Mouse (Mus musculus) cerebellum, adult 2 months (tissue): Measurements from ENCODE around the gene Gm47996. TPM values are rescaled to one million over a fixed set of nuclear protein-coding genes. Genes with fewer than 3 reads are reported as not detected.
"Not testable (repeated sequence)": the region's sequence is repeated elsewhere in the genome, so short reads cannot be mapped to it uniquely, and the experiment has no call there.

Experiments
- DNase-seq, 2 experiments: peaks; one replicate each; pipeline ENCODE4 v3.0.0; 2021
- H3K27ac ChIP-seq: fragments of 200-500 bp; 2 replicates; pipeline ENCODE4 v1.5.1; 2012; ENCODE audit warnings: low read length, control low read depth, inconsistent platforms; ENCODE audit not compliant: insufficient read depth
- H3K27me3 ChIP-seq: fragments of 200-500 bp; 2 replicates; pipeline ENCODE4 v1.6.1; 2012; ENCODE audit warnings: inconsistent platforms, mild to moderate bottlenecking, low read length, moderate library complexity; ENCODE audit not compliant: control insufficient read depth, insufficient read depth
- H3K4me1 ChIP-seq: fragments of 200-500 bp; 2 replicates; pipeline ENCODE4 v1.6.1; 2011; ENCODE audit warnings: low read length; ENCODE audit not compliant: control insufficient read depth, insufficient read depth
- H3K4me3 ChIP-seq: fragments of 200-500 bp; replicated peaks from 2 replicates; pipeline ENCODE3; 2011; ENCODE audit warnings: mild to moderate bottlenecking, low read depth, low read length, control low read depth; ENCODE audit not compliant: insufficient read depth
- CTCF ChIP-seq: fragments of 200-500 bp; IDR thresholded peaks from 2 replicates; pipeline ENCODE4 v1.5.1; 2011; ENCODE audit warnings: low read depth, mild to moderate bottlenecking, control low read depth, low read length, moderate library complexity, borderline replicate concordance; ENCODE audit not compliant: insufficient read depth
- POLR2A ChIP-seq: fragments of 200-500 bp; IDR thresholded peaks from 2 replicates; pipeline ENCODE4 v1.6.1; 2011; ENCODE audit warnings: low read length, control low read depth, borderline replicate concordance; ENCODE audit not compliant: insufficient read depth
- WGBS: fragments of 180-500 bp; shearing (Covaris S2); methylation state at CpG from one replicate; pipeline ENCODE4 v1.1.7; 2018; 5-methylcytosine and 5-hydroxymethylcytosine counted together
- polyA plus RNA-seq: library from polyadenylated mRNA; depleted of rRNA; stranded (reverse); fragments of >200 nt; gene quantifications from 2 replicates; pipeline ENCODE4 v1.2.3, GENCODE M21; 2012; rRNA removed

Gene Gm47996
- not detected in 2 replicates for polyA plus RNA-seq

GRCm38 (mm10) chr1:151209824-151210355 is at the start of gene Gm47996:
Gene Gm47996, plus strand, starts transcription at chr1:151210131.
- H3K4me1 ChIP-seq, H3K27me3 ChIP-seq, H3K27ac ChIP-seq, DNase-seq, H3K4me3 ChIP-seq: not testable (repeated sequence)
- WGBS = 94% methylated on average over 4 of the region's 8 CpGs

GRCm38 (mm10) chr1:151166031-151166430 is 43.9 kb upstream of the Gm47996 start:
- WGBS = 53% methylated on average over 8 of the region's 8 CpGs
- DNase-seq = no peak
- Histone ChIP-seq H3K4me1 (no peaks in the 10 kb centered on the region), H3K27me3 (no peaks in the 10 kb centered on the region), H3K27ac (no peak overlapping the region), H3K4me3 (no peak overlapping the region)
- no peak for TF ChIP-seq CTCF
- TF ChIP-seq POLR2A = no peak

GRCm38 (mm10) chr1:151167297-151168047 is 42.5 kb upstream of the Gm47996 start:
- no peak overlapping the region for H3K4me3 ChIP-seq
- 31% methylated on average over 12 of the region's 12 CpGs for WGBS
- H3K27me3 ChIP-seq = no peaks in the 10 kb centered on the region
- DNase-seq = peak in 1 of 2 experiments; percentile 2
- no peak overlapping the region for H3K27ac ChIP-seq
- H3K4me1 ChIP-seq = no peaks in the 10 kb centered on the region
- TF ChIP-seq POLR2A = no peak
- TF ChIP-seq CTCF = no peak

- DNase-seq = no peak
- Histone ChIP-seq H3K4me3 (no peak overlapping the region), H3K4me1 (no peaks in the 10 kb centered on the region), H3K27ac (no peak overlapping the region), H3K27me3 (no peaks in the 10 kb centered on the region)
- 77% methylated on average over 3 of the region's 3 CpGs for WGBS
- no peak for TF ChIP-seq POLR2A
- TF ChIP-seq CTCF = no peak
These were observed 41.3 kb upstream of the Gm47996 start for GRCm38 (mm10) chr1:151168637-151169036.

GRCm38 (mm10) chr1:151171572-151172461 is 38.1 kb upstream of the Gm47996 start:
- no peak for DNase-seq

GRCm38 (mm10) chr1:151177030-151177936 is 32.6 kb upstream of the Gm47996 start:
- peak in 1 of 2 experiments; percentile 8 for DNase-seq
- no peaks in the 10 kb centered on the region for H3K27me3 ChIP-seq
- WGBS = 16% methylated on average over 10 of the region's 10 CpGs
- no peaks in the 10 kb centered on the region for H3K4me1 ChIP-seq
- no peak overlapping the region for H3K27ac ChIP-seq
- TF ChIP-seq CTCF (no peak), POLR2A (no peak)
- H3K4me3 ChIP-seq = peak overlapping the region; percentile 44

More at GRCm38 (mm10) chr1:151171572-151172461, 38.1 kb upstream of the Gm47996 start:
- H3K4me1 ChIP-seq = no peaks in the 10 kb centered on the region
- H3K27me3 ChIP-seq = no peaks in the 10 kb centered on the region
- TF ChIP-seq CTCF (no peak), POLR2A (no peak)
- no peak overlapping the region for H3K27ac ChIP-seq
- 77% methylated on average over 2 of the region's 2 CpGs for WGBS
- no peak overlapping the region for H3K4me3 ChIP-seq

- no peak for DNase-seq
- Histone ChIP-seq H3K4me1 (no peaks in the 10 kb centered on the region), H3K4me3 (peak overlapping the region; percentile 44), H3K27ac (no peak overlapping the region), H3K27me3 (no peaks in the 10 kb centered on the region)
- 13% methylated on average over 4 of the region's 4 CpGs for WGBS
- no peak for TF ChIP-seq CTCF
- TF ChIP-seq POLR2A = no peak
These were observed 32.0 kb upstream of the Gm47996 start for GRCm38 (mm10) chr1:151177937-151178271.
